Mouse (Mus musculus) intestine, embryonic 14.5 days (tissue): Measurements from ENCODE around the gene Slc7a14. TPM values are rescaled to one million over a fixed set of nuclear protein-coding genes. Genes with fewer than 3 reads are reported as not detected.
A peak's percentile ranks its signal among the peaks of the same experiment; 100 is the strongest.

Source experiments
- ATAC-seq: fragments of 200-750 bp; cut with Nextera tagmentation; replicated peaks from 2 replicates; pipeline ENCODE4 v1.8.0; 2017; ENCODE audit warnings: low read depth, moderate number of reproducible peaks, moderate TSS enrichment, moderate library complexity; ENCODE audit not compliant: low FRiP score, low TSS enrichment
- DNase-seq: peaks from one replicate; pipeline ENCODE4 v3.0.0-alpha.2; 2018; ENCODE audit warnings: low spot score
- H3K27ac ChIP-seq: fragments of 300-500 bp; sonication (generic); 2 replicates; pipeline ENCODE4 v1.5.1; 2014; ENCODE audit warnings: low read depth, mild to moderate bottlenecking, control low read depth
- H3K27me3 ChIP-seq: fragments of 300-500 bp; sonication (generic); replicated peaks from 2 replicates; pipeline ENCODE4 v1.6.1; 2014; ENCODE audit warnings: low read length, control low read depth; ENCODE audit not compliant: control insufficient read depth, insufficient read depth
- H3K36me3 ChIP-seq: fragments of 300-500 bp; sonication (generic); 2 replicates; pipeline ENCODE4 v1.6.1; 2014; ENCODE audit warnings: low read length, control low read depth; ENCODE audit not compliant: control insufficient read depth, insufficient read depth
- H3K4me1 ChIP-seq: fragments of 300-500 bp; sonication (generic); replicated peaks from 2 replicates; pipeline ENCODE4 v1.6.1; 2014; ENCODE audit warnings: low read length, control low read depth, mixed read lengths; ENCODE audit not compliant: control insufficient read depth, insufficient read depth
- H3K4me2 ChIP-seq: fragments of 300-500 bp; sonication (generic); 2 replicates; pipeline ENCODE4 v1.6.1; 2014; ENCODE audit warnings: low read length
- H3K4me3 ChIP-seq: fragments of 300-500 bp; sonication (generic); 2 replicates; pipeline ENCODE4 v1.5.1; 2014; ENCODE audit warnings: low read depth, low read length, control low read depth, mixed read lengths
- H3K9ac ChIP-seq: fragments of 300-500 bp; sonication (generic); 2 replicates; pipeline ENCODE4 v1.6.1; 2014; ENCODE audit warnings: mild to moderate bottlenecking, low read length
- H3K9me3 ChIP-seq: fragments of 300-500 bp; sonication (generic); 2 replicates; pipeline ENCODE4 v1.6.1; 2016; ENCODE audit warnings: low read length, control low read depth; ENCODE audit not compliant: control insufficient read depth
- WGBS: fragments of 180-500 bp; shearing (Covaris S2); extraction: QIAGEN DNeasy Blood & Tissue Kit; methylation state at CpG from one replicate; pipeline ENCODE4 v1.1.7; 2014; 5-methylcytosine and 5-hydroxymethylcytosine counted together
- polyA plus RNA-seq: library from polyadenylated mRNA; unstranded; fragments of >200 nt; fragmentation: Nextera tagmentation; extraction: Ambion mirVana; gene quantifications from 2 replicates; pipeline ENCODE4 v1.2.1, GENCODE M21; 2014

Slc7a14 gene
- polyA plus RNA-seq, 1 experiment from 2014 or later = 1.7 TPM

GRCm38 (mm10) chr3:31212205-31213038 is 97.8 kb downstream of the Slc7a14 start:
- ATAC-seq = peak; percentile 59
- Histone ChIP-seq H3K9me3 (no peaks in the 10 kb centered on the region), H3K4me2 (no peak overlapping the region), H3K4me1 (peaks cover 17% of the 10 kb centered on the region; the same call in 1 of the 2 replicates), H3K9ac (no peak overlapping the region), H3K27me3 (no peaks in the 10 kb centered on the region), H3K27ac (no peak overlapping the region), H3K4me3 (no peak overlapping the region), H3K36me3 (no peaks in the 10 kb centered on the region)
- WGBS = 39% methylated on average over 9 of the region's 9 CpGs
- peak; percentile 65 for DNase-seq

- Histone ChIP-seq H3K27ac (no peak overlapping the region), H3K27me3 (no peaks in the 10 kb centered on the region), H3K4me2 (peak overlapping the region; percentile 39), H3K36me3 (no peaks in the 10 kb centered on the region), H3K9ac (no peak overlapping the region), H3K9me3 (no peaks in the 10 kb centered on the region), H3K4me3 (no peak overlapping the region), H3K4me1 (peaks cover 22% of the 10 kb centered on the region)
- DNase-seq (peak; percentile 60), ATAC-seq (no peak)
- WGBS = 10% methylated on average over 19 of the region's 19 CpGs
These were observed 101.2 kb downstream of the Slc7a14 start for GRCm38 (mm10) chr3:31209001-31209400.

GRCm38 (mm10) chr3:31208458-31208994 is 101.7 kb downstream of the Slc7a14 start:
- no peak overlapping the region for H3K9ac ChIP-seq
- H3K36me3 ChIP-seq = no peaks in the 10 kb centered on the region
- 9% methylated on average over 6 of the region's 6 CpGs for WGBS
- ATAC-seq = no peak
- no peaks in the 10 kb centered on the region for H3K27me3 ChIP-seq
- H3K4me1 ChIP-seq = peaks cover 22% of the 10 kb centered on the region
- H3K4me3 ChIP-seq = no peak overlapping the region
- no peak overlapping the region for H3K4me2 ChIP-seq
- no peak overlapping the region for H3K27ac ChIP-seq
- no peak for DNase-seq
- no peaks in the 10 kb centered on the region for H3K9me3 ChIP-seq

- 31% methylated on average over 4 of the region's 4 CpGs for WGBS
- H3K4me2 ChIP-seq = no peak overlapping the region
- no peak for ATAC-seq
These were observed 102.1 kb downstream of the Slc7a14 start for GRCm38 (mm10) chr3:31208046-31208445.

GRCm38 (mm10) chr3:31205167-31205566 is 105.0 kb downstream of the Slc7a14 start:
- no peaks in the 10 kb centered on the region for H3K36me3 ChIP-seq
- no peak overlapping the region for H3K4me2 ChIP-seq
- no peaks in the 10 kb centered on the region for H3K9me3 ChIP-seq
- no peak for ATAC-seq
- H3K9ac ChIP-seq = no peak overlapping the region
- H3K4me1 ChIP-seq = peaks cover 16% of the 10 kb centered on the region
- WGBS = 44% methylated on average over 3 of the region's 3 CpGs
- DNase-seq = no peak
- H3K27me3 ChIP-seq = no peaks in the 10 kb centered on the region
- no peak overlapping the region for H3K27ac ChIP-seq
- H3K4me3 ChIP-seq = no peak overlapping the region

More at GRCm38 (mm10) chr3:31208046-31208445, 102.1 kb downstream of the Slc7a14 start:
- Histone ChIP-seq H3K27me3 (no peaks in the 10 kb centered on the region), H3K36me3 (no peaks in the 10 kb centered on the region), H3K4me1 (peaks cover 22% of the 10 kb centered on the region), H3K9me3 (no peaks in the 10 kb centered on the region), H3K4me3 (no peak overlapping the region), H3K27ac (no peak overlapping the region), H3K9ac (no peak overlapping the region)
- DNase-seq = no peak

GRCm38 (mm10) chr3:31203947-31204346 is 106.2 kb downstream of the Slc7a14 start:
- H3K36me3 ChIP-seq = no peaks in the 10 kb centered on the region
- no peak overlapping the region for H3K4me3 ChIP-seq
- peaks cover 14% of the 10 kb centered on the region for H3K4me1 ChIP-seq
- no peaks in the 10 kb centered on the region for H3K27me3 ChIP-seq
- DNase-seq (no peak), ATAC-seq (no peak)
- 89% methylated on average over 11 of the region's 11 CpGs for WGBS
- no peak overlapping the region for H3K27ac ChIP-seq
- no peak overlapping the region for H3K9ac ChIP-seq
- no peak overlapping the region for H3K4me2 ChIP-seq
- H3K9me3 ChIP-seq = no peaks in the 10 kb centered on the region

- Histone ChIP-seq H3K27me3 (no peaks in the 10 kb centered on the region), H3K9me3 (no peaks in the 10 kb centered on the region), H3K4me3 (no peak overlapping the region), H3K4me2 (no peak overlapping the region), H3K36me3 (no peaks in the 10 kb centered on the region), H3K9ac (no peak overlapping the region), H3K27ac (peak overlapping the region; percentile 69), H3K4me1 (peaks cover under 1% of the 10 kb centered on the region; the same call in 1 of the 2 replicates)
- WGBS = 50% methylated on average over 17 of the region's 17 CpGs
- no peak for DNase-seq
- 0 out of 2 replicates have a peak, but pooled peaks have one; percentile 47 for ATAC-seq
These were observed 110.9 kb downstream of the Slc7a14 start for GRCm38 (mm10) chr3:31199162-31199877.

- Histone ChIP-seq H3K4me1 (no peaks in the 10 kb centered on the region), H3K36me3 (no peaks in the 10 kb centered on the region), H3K27ac (peak overlapping the region; percentile 34; the same call in 1 of the 2 replicates), H3K9me3 (peaks cover 3% of the 10 kb centered on the region; the same call in 1 of the 2 replicates), H3K4me2 (no peak overlapping the region), H3K4me3 (no peak overlapping the region), H3K9ac (no peak overlapping the region), H3K27me3 (no peaks in the 10 kb centered on the region)
- peak; percentile 73 for DNase-seq
- 29% methylated on average over 10 of the region's 10 CpGs for WGBS
- ATAC-seq = 0 out of 2 replicates have a peak, but pooled peaks have one; percentile 36
These were observed 118.8 kb downstream of the Slc7a14 start for GRCm38 (mm10) chr3:31191402-31191801.
